Mouse (Mus musculus) Patski (cell line): ENCODE measurements around the gene Eci1. TPM values are rescaled to one million over a fixed set of nuclear protein-coding genes. Genes with fewer than 3 reads are reported as not detected.

Experiments
- ATAC-seq: fragments of 100-300 bp; one replicate; pipeline ENCODE4 v1.8.0; 2021
- CTCF ChIA-PET: fragments of 350-600 bp; sonication (Branson Sonifier 250); formaldehyde crosslinking; loops from one replicate; lab custom pipeline; 2022; ENCODE audit warnings: inconsistent platforms; lab: Charles Lee
- POLR2A ChIA-PET: fragments of 350-600 bp; sonication (Branson Sonifier 250); formaldehyde crosslinking; loops from one replicate; lab custom pipeline; 2022; ENCODE audit warnings: antibody characterized with exemption, inconsistent platforms; lab: Charles Lee
- DNase-seq: peaks from one replicate; pipeline ENCODE4 v3.0.0-alpha.2; 2011; ENCODE audit warnings: low read depth, low spot score
- H3K27me3 ChIP-seq: fragments of 371-371 bp; one replicate; pipeline ENCODE4 v1.5.1; 2021
- CTCF ChIP-seq: fragments of 100-300 bp; IDR thresholded peaks from one replicate; pipeline ENCODE4 v1.5.1; 2021
- in situ Hi-C: fragments of 300-500 bp; cut with MboI; formaldehyde crosslinking; loops from 3 replicates; pipeline ENCODE4 v1.11.1; 2018; ENCODE audit warnings: low pct_unique_long_range_greater_than_20kb, mixed read lengths
- polyA plus RNA-seq: library from polyadenylated mRNA; unstranded; gene quantifications from one replicate; pipeline ENCODE4 v1.2.3, GENCODE M21; 2021

Gene Eci1
- polyA plus RNA-seq, 1 experiment from 2014 or later: 106 TPM

- peaks cover 22% of the 10 kb centered on the region for H3K27me3 ChIP-seq
- DNase-seq (no peak), ATAC-seq (no peak)
- ChIA-PET CTCF (no interaction called here), POLR2A (no interaction called here)
- in situ Hi-C loops: no loop called here
- no peak for TF ChIP-seq CTCF
Observed at GRCm38 (mm10) chr17:24488186-24488661, 61.8 kb downstream of the Eci1 start, which contains the start of gene Caskin1. Gene Caskin1 (plus strand): TSS chr17:24488601.

DNA sequence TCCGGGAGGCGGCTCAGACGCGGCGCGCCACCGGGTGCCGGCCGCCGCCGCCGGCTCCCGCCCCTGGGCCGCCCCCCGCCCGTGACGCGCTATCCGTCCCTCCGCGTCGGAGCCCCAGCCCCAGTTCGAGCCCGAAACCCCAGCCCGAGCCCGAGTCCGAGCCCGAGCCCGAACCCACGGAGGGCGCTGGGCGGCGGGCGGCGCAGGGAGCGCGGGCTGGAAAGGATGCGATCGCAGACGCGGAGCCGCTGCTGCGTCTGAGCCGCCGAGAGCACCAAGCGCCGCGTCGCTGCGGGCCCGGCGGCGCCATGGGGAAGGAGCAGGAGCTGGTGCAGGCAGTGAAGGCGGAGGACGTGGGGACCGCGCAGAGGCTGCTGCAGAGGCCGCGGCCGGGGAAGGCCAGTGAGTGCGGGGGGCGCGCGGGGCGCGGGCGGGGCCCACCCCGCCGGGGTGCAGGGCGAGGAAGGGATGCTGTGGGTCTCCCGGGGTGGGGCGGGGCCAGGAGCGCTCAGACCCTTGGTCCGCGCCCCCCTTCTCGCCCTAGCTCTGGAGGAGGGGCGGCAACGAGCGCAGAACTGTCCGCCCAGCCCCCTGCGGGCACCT, 62.3 kb downstream of the Eci1 start:
- ATAC-seq (no peak), DNase-seq (no peak)
- CTCF ChIA-PET: interaction anchor here (1.9 kb wide), 1 partner anchor 9 kb away, joined by 11 read pairs; the partner anchor contains the start of gene Mlst8
- H3K27me3 ChIP-seq: peaks cover 22% of the 10 kb centered on the region
- in situ Hi-C loops: no loop called here
- no peak for TF ChIP-seq CTCF
- POLR2A ChIA-PET: no interaction called here

Other genes with a start within 250 kb of the Eci1 start
- gene Tbc1d24, start 221.1 kb upstream of the Eci1 start, polyA plus RNA-seq: 9.2 TPM
- gene Ntn3, start 217.1 kb upstream of the Eci1 start, polyA plus RNA-seq: 0.08 TPM
- gene Tedc2, start 205.8 kb upstream of the Eci1 start, polyA plus RNA-seq: 8.6 TPM
- gene Ccnf, start 175.2 kb upstream of the Eci1 start, polyA plus RNA-seq: 12.9 TPM
- gene Abca17, start 75.6 kb upstream of the Eci1 start, polyA plus RNA-seq: 0.08 TPM
- 53.4 TPM for gene Abca3, start 74.7 kb upstream of the Eci1 start, polyA plus RNA-seq
- gene Rnps1, start 12.1 kb upstream of the Eci1 start, polyA plus RNA-seq: 98.5 TPM
- gene Dnase1l2, start 16.5 kb downstream of the Eci1 start, polyA plus RNA-seq: 3.5 TPM
- 36.9 TPM for gene E4f1, start 43.7 kb downstream of the Eci1 start, polyA plus RNA-seq
- 41.3 TPM for gene Pgp, start 43.8 kb downstream of the Eci1 start, polyA plus RNA-seq
- 0.06 TPM for gene Bricd5, start 47.2 kb downstream of the Eci1 start, polyA plus RNA-seq
- gene Mlst8, start 52.4 kb downstream of the Eci1 start, polyA plus RNA-seq: 23.1 TPM
- 1.0 TPM for gene Caskin1, start 62.0 kb downstream of the Eci1 start, polyA plus RNA-seq
- gene Traf7, start 101.3 kb downstream of the Eci1 start, polyA plus RNA-seq: 154 TPM
- 0.40 TPM for gene Rab26, start 107.6 kb downstream of the Eci1 start, polyA plus RNA-seq
- 41.0 TPM for gene Pkd1, start 123.2 kb downstream of the Eci1 start, polyA plus RNA-seq
- 93.5 TPM for gene Tsc2, start 206.0 kb downstream of the Eci1 start, polyA plus RNA-seq
- 33.4 TPM for gene Nthl1, start 206.0 kb downstream of the Eci1 start, polyA plus RNA-seq
- 32.3 TPM for gene Slc9a3r2, start 223.7 kb downstream of the Eci1 start, polyA plus RNA-seq
- not detected for gene Npw, start 231.8 kb downstream of the Eci1 start, polyA plus RNA-seq
- gene Zfp598, start 243.0 kb downstream of the Eci1 start, polyA plus RNA-seq: 48.0 TPM